Mouse (Mus musculus): Measurements from ENCODE around the gene Lig3. TPM values are rescaled to one million over a fixed set of nuclear protein-coding genes. Genes with fewer than 3 reads are reported as not detected.

Lig3 gene
- polyA plus RNA-seq, 1 experiment: 16.7 TPM

GRCm38 (mm10) chr11:82746857-82747366 is 34.0 kb upstream of the Lig3 start:
- no peak overlapping the region for H3K4me3 ChIP-seq
- peaks cover 11% of the 10 kb centered on the region for H3K27me3 ChIP-seq (ENCODE audit: control insufficient read depth, insufficient read depth, insufficient read length)
- H3K79me2 ChIP-seq (ENCODE audit: control insufficient read depth, insufficient read depth): no peaks in the 10 kb centered on the region
- H3ac ChIP-seq (ENCODE audit: control insufficient read depth, insufficient read length): no peak overlapping the region
- H3K4me2 ChIP-seq (ENCODE audit: low read depth): peak overlapping the region; percentile 64
- H3K36me3 ChIP-seq (ENCODE audit: control insufficient read depth, insufficient read depth): no peaks in the 10 kb centered on the region
- TF ChIP-seq CEBPB (IDR thresholded peaks at IDR 0.05; ENCODE audit: insufficient read depth, poor library complexity, severe bottlenecking): no peak
- TF ChIP-seq TCF12 (IDR thresholded peaks at IDR 0.05; ENCODE audit: insufficient read depth, poor library complexity, severe bottlenecking): no peak
- TF ChIP-seq USF1 (IDR thresholded peaks at IDR 0.05; ENCODE audit: low read depth): no peak
- no peak for TF ChIP-seq REST (IDR thresholded peaks at IDR 0.05; ENCODE audit: insufficient read depth, insufficient read length)
- no peak for TF ChIP-seq POLR2A (IDR thresholded peaks at IDR 0.05; ENCODE audit: insufficient read length, low read depth)
- no peak for TF ChIP-seq MYOD1 (IDR thresholded peaks at IDR 0.05; ENCODE audit: control insufficient read depth in 1 of 3, insufficient read length in 2 of 3, low read depth in 2 of 3)
- TF ChIP-seq E2F4 (IDR thresholded peaks at IDR 0.05; ENCODE audit: insufficient read depth): no peak
- no peak for TF ChIP-seq MYOG (IDR thresholded peaks at IDR 0.05; ENCODE audit: control insufficient read depth in 1 of 3, insufficient read depth in 1 of 3, insufficient read length in 2 of 3, low read depth in 2 of 3)
- TF ChIP-seq SRF (IDR thresholded peaks at IDR 0.05; ENCODE audit: control insufficient read depth, insufficient read length, low read depth): no peak
- TF ChIP-seq POLR2AphosphoS2 (IDR thresholded peaks at IDR 0.05; ENCODE audit: insufficient read length, low read depth): no peak
- TF ChIP-seq TCF3 (IDR thresholded peaks at IDR 0.05; ENCODE audit: insufficient read length, low read depth): no peak
- TF ChIP-seq MAX (IDR thresholded peaks at IDR 0.05; ENCODE audit: low read depth): no peak

DNA sequence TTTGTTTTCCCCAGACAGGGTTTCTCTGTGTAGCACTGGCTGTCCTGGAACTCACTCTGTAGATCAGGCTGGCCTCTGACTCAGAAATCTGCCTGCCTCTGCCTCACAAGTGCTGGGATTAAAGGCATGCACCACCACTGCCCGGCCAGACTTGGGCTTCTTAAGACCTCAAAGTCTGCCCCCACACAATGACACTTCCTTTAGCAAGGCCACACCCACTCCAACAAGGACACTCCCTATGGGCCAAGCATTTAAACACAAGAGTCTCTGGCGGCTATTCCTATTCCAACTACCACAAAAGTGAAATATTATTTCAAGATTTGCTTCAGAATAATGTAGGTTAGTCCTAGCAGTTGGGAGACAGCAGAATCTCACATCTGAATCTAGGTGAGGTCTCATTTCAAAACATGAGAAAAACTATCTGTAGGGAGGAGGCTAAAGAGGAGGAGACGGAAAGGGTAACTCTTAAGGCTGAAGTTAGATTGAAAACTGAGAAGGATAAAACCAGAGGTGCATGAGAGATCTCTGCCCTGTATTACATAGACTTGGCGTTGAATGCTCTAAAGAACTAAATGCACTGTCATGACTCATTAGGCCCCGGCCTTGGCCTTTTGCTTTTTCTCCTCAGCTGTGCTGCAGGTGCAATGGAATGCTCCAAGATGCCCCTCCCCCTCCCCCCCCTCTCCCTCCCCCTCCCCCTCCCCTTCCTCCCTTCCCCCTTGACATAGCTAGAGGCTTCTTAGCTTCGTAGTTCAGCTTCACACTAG is 28.4 kb upstream of the Lig3 start:
- TF ChIP-seq USF1 (IDR thresholded peaks at IDR 0.05; ENCODE audit: low read depth): no peak
- TF ChIP-seq POLR2A (IDR thresholded peaks at IDR 0.05; ENCODE audit: insufficient read length, low read depth): no peak
- TF ChIP-seq CEBPB (IDR thresholded peaks at IDR 0.05; ENCODE audit: insufficient read depth, poor library complexity, severe bottlenecking): no peak
- TF ChIP-seq TCF12 (IDR thresholded peaks at IDR 0.05; ENCODE audit: insufficient read depth, poor library complexity, severe bottlenecking): no peak
- no peak for TF ChIP-seq MYOG (IDR thresholded peaks at IDR 0.05; ENCODE audit: control insufficient read depth in 1 of 3, insufficient read depth in 1 of 3, insufficient read length in 2 of 3, low read depth in 2 of 3)
- TF ChIP-seq REST (IDR thresholded peaks at IDR 0.05; ENCODE audit: insufficient read depth, insufficient read length): no peak
- no peak for TF ChIP-seq POLR2AphosphoS2 (IDR thresholded peaks at IDR 0.05; ENCODE audit: insufficient read length, low read depth)
- no peak for TF ChIP-seq MYOD1 (IDR thresholded peaks at IDR 0.05; ENCODE audit: control insufficient read depth in 1 of 3, insufficient read length in 2 of 3, low read depth in 2 of 3)
- no peak for TF ChIP-seq E2F4 (IDR thresholded peaks at IDR 0.05; ENCODE audit: insufficient read depth)
- no peak for TF ChIP-seq TCF3 (IDR thresholded peaks at IDR 0.05; ENCODE audit: insufficient read length, low read depth)
- TF ChIP-seq SRF (IDR thresholded peaks at IDR 0.05; ENCODE audit: control insufficient read depth, insufficient read length, low read depth): no peak
- no peak for TF ChIP-seq MAX (IDR thresholded peaks at IDR 0.05; ENCODE audit: low read depth)
- Histone ChIP-seq H3K4me2 (ENCODE audit: low read depth) (no peak overlapping the region), H3K4me3 (no peak overlapping the region), H3K36me3 (ENCODE audit: control insufficient read depth, insufficient read depth) (no peaks in the 10 kb centered on the region), H3K79me2 (ENCODE audit: control insufficient read depth, insufficient read depth) (no peaks in the 10 kb centered on the region), H3K27me3 (ENCODE audit: control insufficient read depth, insufficient read depth, insufficient read length) (peaks cover 11% of the 10 kb centered on the region), H3ac (ENCODE audit: control insufficient read depth, insufficient read length) (no peak overlapping the region)

- H3K4me2 ChIP-seq (ENCODE audit: low read depth): no peak overlapping the region
- TF ChIP-seq MYOG (IDR thresholded peaks at IDR 0.05; ENCODE audit: control insufficient read depth in 1 of 3, insufficient read depth in 1 of 3, insufficient read length in 2 of 3, low read depth in 2 of 3) (no peak), SRF (IDR thresholded peaks at IDR 0.05; ENCODE audit: control insufficient read depth, insufficient read length, low read depth) (no peak), USF1 (IDR thresholded peaks at IDR 0.05; ENCODE audit: low read depth) (no peak), POLR2A (IDR thresholded peaks at IDR 0.05; ENCODE audit: insufficient read length, low read depth) (no peak), MAX (IDR thresholded peaks at IDR 0.05; ENCODE audit: low read depth) (no peak), TCF3 (IDR thresholded peaks at IDR 0.05; ENCODE audit: insufficient read length, low read depth) (no peak), E2F4 (IDR thresholded peaks at IDR 0.05; ENCODE audit: insufficient read depth) (no peak), POLR2AphosphoS2 (IDR thresholded peaks at IDR 0.05; ENCODE audit: insufficient read length, low read depth) (no peak), CEBPB (IDR thresholded peaks at IDR 0.05; ENCODE audit: insufficient read depth, poor library complexity, severe bottlenecking) (no peak), MYOD1 (IDR thresholded peaks at IDR 0.05; ENCODE audit: control insufficient read depth in 1 of 3, insufficient read length in 2 of 3, low read depth in 2 of 3) (no peak)
- no peak overlapping the region for H3ac ChIP-seq (ENCODE audit: control insufficient read depth, insufficient read length)
- H3K4me3 ChIP-seq: no peak overlapping the region
- no peaks in the 10 kb centered on the region for H3K79me2 ChIP-seq (ENCODE audit: control insufficient read depth, insufficient read depth)
- H3K36me3 ChIP-seq (ENCODE audit: control insufficient read depth, insufficient read depth): no peaks in the 10 kb centered on the region
- peaks cover 27% of the 10 kb centered on the region for H3K27me3 ChIP-seq (ENCODE audit: control insufficient read depth, insufficient read depth, insufficient read length)
Observed at GRCm38 (mm10) chr11:82755919-82756318, 25.0 kb upstream of the Lig3 start.

GRCm38 (mm10) chr11:82762286-82762829 is 18.6 kb upstream of the Lig3 start:
- no peak overlapping the region for H3K4me3 ChIP-seq
- H3K4me2 ChIP-seq (ENCODE audit: low read depth): no peak overlapping the region
- no peak overlapping the region for H3ac ChIP-seq (ENCODE audit: control insufficient read depth, insufficient read length)
- H3K27me3 ChIP-seq (ENCODE audit: control insufficient read depth, insufficient read depth, insufficient read length): peaks cover 16% of the 10 kb centered on the region
- peaks cover 27% of the 10 kb centered on the region for H3K79me2 ChIP-seq (ENCODE audit: control insufficient read depth, insufficient read depth)
- H3K36me3 ChIP-seq (ENCODE audit: control insufficient read depth, insufficient read depth): no peaks in the 10 kb centered on the region
- no peak for TF ChIP-seq E2F4 (IDR thresholded peaks at IDR 0.05; ENCODE audit: insufficient read depth)
- no peak for TF ChIP-seq TCF12 (IDR thresholded peaks at IDR 0.05; ENCODE audit: insufficient read depth, poor library complexity, severe bottlenecking)
- no peak for TF ChIP-seq MYOG (IDR thresholded peaks at IDR 0.05; ENCODE audit: control insufficient read depth in 1 of 3, insufficient read depth in 1 of 3, insufficient read length in 2 of 3, low read depth in 2 of 3)
- TF ChIP-seq POLR2AphosphoS2 (IDR thresholded peaks at IDR 0.05; ENCODE audit: insufficient read length, low read depth): no peak
- TF ChIP-seq MAX (IDR thresholded peaks at IDR 0.05; ENCODE audit: low read depth): no peak
- no peak for TF ChIP-seq SRF (IDR thresholded peaks at IDR 0.05; ENCODE audit: control insufficient read depth, insufficient read length, low read depth)
- TF ChIP-seq POLR2A (IDR thresholded peaks at IDR 0.05; ENCODE audit: insufficient read length, low read depth): no peak
- no peak for TF ChIP-seq CEBPB (IDR thresholded peaks at IDR 0.05; ENCODE audit: insufficient read depth, poor library complexity, severe bottlenecking)
- no peak for TF ChIP-seq TCF3 (IDR thresholded peaks at IDR 0.05; ENCODE audit: insufficient read length, low read depth)
- no peak for TF ChIP-seq MYOD1 (IDR thresholded peaks at IDR 0.05; ENCODE audit: control insufficient read depth in 1 of 3, insufficient read length in 2 of 3, low read depth in 2 of 3)
- no peak for TF ChIP-seq USF1 (IDR thresholded peaks at IDR 0.05; ENCODE audit: low read depth)
- TF ChIP-seq REST (IDR thresholded peaks at IDR 0.05; ENCODE audit: insufficient read depth, insufficient read length): no peak

Data from myocyte (in vitro differentiated cells).